Mouse (Mus musculus) CH12.LX (cell line): ENCODE measurements at regions not wholly inside any gene's neighbourhood (a gene's known extent, or its start where the extent isn't known, plus 50 kb on each side); places are given as distances from the start of the nearest gene placed in this dataset.

Experiments
- DNase-seq: peaks from one replicate; pipeline ENCODE4 v3.0.0-alpha.2; 2013; ENCODE audit errors: extremely low read depth
- H3K27ac ChIP-seq: 2 replicates; pipeline ENCODE4 v1.5.1; 2012; ENCODE audit warnings: low read depth, mild to moderate bottlenecking, control low read depth, moderate library complexity; ENCODE audit not compliant: insufficient read depth
- H3K27me3 ChIP-seq: replicated peaks from 2 replicates; pipeline ENCODE3; 2012; ENCODE audit warnings: inconsistent platforms
- H3K36me3 ChIP-seq, 2 experiments: replicated peaks in 1 of 2; 2 replicates each; pipeline versions ENCODE3 to v1.6.1; 2012; ENCODE audit warnings: inconsistent platforms in 1 of 2, low read length in 1 of 2, mild to moderate bottlenecking in 1 of 2, mixed read lengths in 1 of 2, moderate library complexity in 1 of 2; ENCODE audit not compliant: control insufficient read depth in 1 of 2, insufficient read depth in 1 of 2
- H3K4me1 ChIP-seq, 2 experiments: 2 replicates each; pipeline ENCODE4 v1.6.1; 2012; ENCODE audit warnings: inconsistent platforms in 1 of 2, moderate library complexity in 1 of 2; ENCODE audit not compliant: insufficient read depth in 2 of 2, control insufficient read depth in 1 of 2
- H3K4me2 ChIP-seq: 2 replicates; pipeline ENCODE4 v1.6.1; 2012; ENCODE audit warnings: low read depth, mild to moderate bottlenecking, control low read depth; ENCODE audit not compliant: poor library complexity, insufficient read depth, severe bottlenecking
- H3K4me3 ChIP-seq, 3 experiments: fragments of 150-350 bp in 1 of 3; sonication (generic) in 1 of 3; replicated peaks in 1 of 3; 2 replicates each; pipeline versions ENCODE3 to v1.5.1; 2011 to 2012; ENCODE audit warnings: low read depth in 2 of 3, low read length in 2 of 3, mild to moderate bottlenecking in 2 of 3, moderate library complexity in 2 of 3, control low read depth in 1 of 3, improper control_type of control experiment in 1 of 3, inconsistent platforms in 1 of 3, mixed read lengths in 1 of 3; ENCODE audit not compliant: poor library complexity in 1 of 3
- H3K79me2 ChIP-seq: replicated peaks from 2 replicates; pipeline ENCODE4 v1.6.1; 2012; ENCODE audit warnings: mild to moderate bottlenecking, moderate library complexity; ENCODE audit not compliant: control insufficient read depth, poor library complexity, insufficient read depth, severe bottlenecking; ENCODE audit errors: extremely low read depth
- H3K9ac ChIP-seq: 2 replicates; pipeline ENCODE4 v1.6.1; 2012; ENCODE audit warnings: low read depth, mild to moderate bottlenecking, control low read depth, moderate library complexity; ENCODE audit not compliant: insufficient read depth
- H3K9me3 ChIP-seq: replicated peaks from 2 replicates; pipeline ENCODE3; 2012; ENCODE audit warnings: low read length, inconsistent platforms, mixed read lengths
- GABPA ChIP-seq: IDR thresholded peaks from 2 replicates; pipeline ENCODE4 v1.6.1; 2012; ENCODE audit warnings: low read depth, low read length, improper control_type of control experiment, inconsistent platforms; ENCODE audit not compliant: insufficient replicate concordance
- HCFC1 ChIP-seq: IDR thresholded peaks from 2 replicates; pipeline ENCODE4 v1.6.1; 2012; ENCODE audit warnings: low read depth, mild to moderate bottlenecking, inconsistent platforms, low read length, improper control_type of control experiment
- IRF4 ChIP-seq: IDR thresholded peaks from 2 replicates; pipeline ENCODE4 v1.6.1; 2014; ENCODE audit warnings: low read depth, mild to moderate bottlenecking, inconsistent platforms, low read length, improper control_type of control experiment
- MAFK ChIP-seq: IDR thresholded peaks from 2 replicates; pipeline ENCODE4 v1.6.1; 2011; ENCODE audit warnings: low read length, improper control_type of control experiment; ENCODE audit not compliant: insufficient replicate concordance
- MEF2A ChIP-seq: IDR thresholded peaks from 2 replicates; pipeline ENCODE4 v1.6.1; 2014; ENCODE audit warnings: low read depth, mild to moderate bottlenecking, inconsistent platforms, low read length, improper control_type of control experiment, borderline replicate concordance
- MYC ChIP-seq: IDR thresholded peaks from 2 replicates; pipeline ENCODE4 v1.6.1; 2011; ENCODE audit warnings: low read depth, mild to moderate bottlenecking, improper control_type of control experiment, low read length
- RAD21 ChIP-seq: IDR thresholded peaks from 2 replicates; pipeline ENCODE4 v1.6.1; 2011; ENCODE audit warnings: low read depth, mild to moderate bottlenecking, low read length, improper control_type of control experiment, moderate library complexity
- SMC3 ChIP-seq: IDR thresholded peaks from 2 replicates; pipeline ENCODE4 v1.6.1; 2011; ENCODE audit warnings: low read depth, low read length, improper control_type of control experiment
- TCF12 ChIP-seq: IDR thresholded peaks from 2 replicates; pipeline ENCODE4 v1.6.1; 2014; ENCODE audit warnings: low read depth, mild to moderate bottlenecking, inconsistent platforms, low read length, improper control_type of control experiment
- USF2 ChIP-seq: conservative IDR thresholded peaks from 2 replicates; pipeline ENCODE4 v1.6.1; 2011; ENCODE audit warnings: low read depth, low read length, improper control_type of control experiment
- dilution Hi-C: fragments of 300-500 bp; cut with MboI; formaldehyde crosslinking; loops from 2 replicates; pipeline ENCODE4 v1.14.3; 2020; ENCODE audit warnings: low sequenced_read_pairs; ENCODE audit not compliant: extremely low pct_unique_long_range_greater_than_20kb, extremely low pct_ligation_motif_present
- in situ Hi-C: fragments of 300-500 bp; cut with MboI; formaldehyde crosslinking; loops from 3 replicates; pipeline ENCODE4 v1.14.3; 2019; ENCODE audit warnings: low sequenced_read_pairs, low pct_ligation_motif_present, low pct_unique_long_range_greater_than_20kb, mixed read lengths

DNA sequence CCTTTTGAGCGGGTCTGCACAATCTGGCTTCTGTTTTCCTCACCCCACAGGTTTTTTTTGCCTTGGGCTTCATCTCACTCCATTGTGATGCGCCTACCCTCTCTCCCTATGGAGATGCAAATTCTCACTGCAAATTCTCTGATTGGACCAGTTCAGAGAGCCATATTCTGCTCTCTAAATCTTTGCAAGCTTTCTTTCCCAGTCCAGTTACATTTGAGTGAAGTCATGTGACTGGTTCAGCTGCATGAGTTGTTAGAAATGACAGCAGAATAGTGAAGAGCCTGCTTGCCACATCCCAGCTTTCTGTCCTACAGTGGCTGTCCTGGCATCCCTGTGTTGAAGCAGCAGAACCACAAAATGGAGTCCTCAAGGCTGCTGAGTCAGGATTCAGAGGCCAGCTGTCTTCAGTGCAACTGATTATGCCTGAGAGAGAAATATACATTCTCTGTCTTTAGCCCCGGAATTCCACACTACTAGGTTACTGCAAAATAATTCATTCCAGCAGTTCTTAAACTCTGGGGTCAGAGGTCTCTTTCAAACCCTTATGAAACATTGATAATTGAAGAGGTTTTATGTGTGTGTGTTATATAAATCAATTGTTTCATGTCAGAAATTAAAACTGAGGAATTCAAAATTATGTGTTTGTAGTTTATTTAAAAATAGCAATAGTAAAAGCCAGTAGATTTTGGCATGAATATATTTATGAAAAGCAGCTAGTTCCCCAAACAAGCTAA is 76.3 kb upstream of the Zfp644 start:
- no peak overlapping the region for H3K4me3 ChIP-seq
- in situ Hi-C loops (no loop called here), dilution Hi-C loops (no loop called here)
- no peaks in the 10 kb centered on the region for H3K9me3 ChIP-seq
- DNase-seq = no peak
- H3K79me2 ChIP-seq = no peaks in the 10 kb centered on the region
- H3K4me2 ChIP-seq = no peak overlapping the region
- no peaks in the 10 kb centered on the region for H3K4me1 ChIP-seq
- no peaks in the 10 kb centered on the region for H3K36me3 ChIP-seq
- no peak overlapping the region for H3K9ac ChIP-seq
- 0 out of 2 replicates have a peak, but pooled peaks have one; percentile 31 for TF ChIP-seq MAFK
- TF ChIP-seq HCFC1 = no peak
- no peak for TF ChIP-seq TCF12
- no peak for TF ChIP-seq MEF2A
- no peak for TF ChIP-seq IRF4
- no peak for TF ChIP-seq GABPA
- no peaks in the 10 kb centered on the region for H3K27me3 ChIP-seq
- no peak overlapping the region for H3K27ac ChIP-seq

DNA sequence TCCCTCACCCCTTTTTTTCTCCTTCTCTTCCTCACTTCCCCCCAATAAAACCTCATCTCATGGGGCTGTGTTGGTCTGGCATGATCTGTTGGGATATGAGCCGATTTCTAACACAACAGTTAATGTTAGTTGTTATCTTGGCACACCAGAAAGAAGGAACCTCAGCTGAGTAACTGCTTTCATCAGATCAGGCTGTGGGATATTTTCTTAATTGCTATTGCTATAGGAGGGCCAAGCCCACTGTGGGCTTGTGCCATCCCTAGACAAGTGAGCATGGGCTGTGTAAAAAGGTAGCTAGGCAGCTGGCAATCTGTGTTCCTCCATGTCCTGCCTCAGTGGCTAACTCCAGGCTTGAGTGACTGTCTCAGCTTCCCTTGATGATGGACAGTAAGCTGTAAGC is 73.9 kb upstream of the Zfp644 start:
- no peaks in the 10 kb centered on the region for H3K36me3 ChIP-seq
- H3K9me3 ChIP-seq = no peaks in the 10 kb centered on the region
- H3K79me2 ChIP-seq = no peaks in the 10 kb centered on the region
- H3K4me3 ChIP-seq = no peak overlapping the region
- DNase-seq = no peak
- no peak overlapping the region for H3K9ac ChIP-seq
- H3K27ac ChIP-seq = no peak overlapping the region
- H3K4me1 ChIP-seq = no peaks in the 10 kb centered on the region
- dilution Hi-C loops (no loop called here), in situ Hi-C loops (no loop called here)
- no peaks in the 10 kb centered on the region for H3K27me3 ChIP-seq
- TF ChIP-seq HCFC1 (no peak), USF2 (no peak), RAD21 (no peak), MYC (no peak), GABPA (no peak)
- no peak overlapping the region for H3K4me2 ChIP-seq

DNA sequence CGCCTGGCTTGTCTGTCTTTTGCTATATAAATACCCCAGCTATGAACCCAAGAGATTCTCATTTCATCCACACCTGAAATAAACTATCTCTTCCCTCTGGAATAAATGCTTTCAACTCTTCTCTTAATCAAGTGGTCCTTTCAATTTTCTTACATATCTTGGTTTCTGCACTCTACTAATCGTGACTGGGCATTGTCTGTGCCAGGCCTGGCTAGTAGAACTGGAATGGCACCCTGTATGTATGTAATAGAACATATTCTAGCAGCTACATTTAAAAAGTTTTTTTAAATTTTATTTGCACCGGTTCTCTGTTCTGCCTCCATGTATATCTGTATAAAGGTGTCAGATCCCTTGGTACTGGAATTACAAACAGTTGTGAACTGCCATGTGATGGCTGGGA is 68.2 kb upstream of the Zfp644 start:
- no peak overlapping the region for H3K4me3 ChIP-seq
- H3K9ac ChIP-seq = no peak overlapping the region
- TF ChIP-seq HCFC1 (peak; percentile 56), SMC3 (no peak)
- TF ChIP-seq, all 38 proteins: peak for 1
- in situ Hi-C loops (no loop called here), dilution Hi-C loops (no loop called here)
- H3K79me2 ChIP-seq = no peaks in the 10 kb centered on the region
- no peak overlapping the region for H3K27ac ChIP-seq
- no peaks in the 10 kb centered on the region for H3K36me3 ChIP-seq
- peaks cover 3 to 4% of the 10 kb centered on the region in 2 experiments; a peak in 3 of 4 replicates for H3K4me1 ChIP-seq
- H3K4me2 ChIP-seq = no peak overlapping the region
- no peaks in the 10 kb centered on the region for H3K27me3 ChIP-seq
- DNase-seq = no peak
- H3K9me3 ChIP-seq = no peaks in the 10 kb centered on the region
